Mouse (Mus musculus): ENCODE data around the gene Dgkq. TPM values are rescaled to one million over a fixed set of nuclear protein-coding genes. Genes with fewer than 3 reads are reported as not detected.

Dgkq gene
- 5.9 and 6.0 TPM in 2 replicates for polyA plus RNA-seq (2015; fragmentation: Nextera tagmentation; extraction: Ambion mirVana)

GRCm38 (mm10) chr5:108668977-108669936, at the start of gene Dgkq:
Dgkq (minus strand) TSS chr5:108669672.
- peak within 1 kb of the TSS; percentile 88 for H3K27ac ChIP-seq (replicated peaks)
- 6% methylated on average over 43 of the region's 43 CpGs for WGBS
- H3K4me1 ChIP-seq, result peaks cover 20% of the 10 kb centered on the region
- H3K9me3 ChIP-seq, result no peaks in the 10 kb centered on the region
- H3K4me2 ChIP-seq, result peak within 1 kb of the TSS; percentile 80
- peaks cover 31% of the 10 kb centered on the region for H3K36me3 ChIP-seq
- peak; percentile 67 for ATAC-seq (ENCODE audit: extremely low read depth, insufficient number of reproducible peaks, low FRiP score, low TSS enrichment)
- peak within 1 kb of the TSS; percentile 66 for H3K4me3 ChIP-seq
- H3K9ac ChIP-seq, result peak within 1 kb of the TSS; percentile 87
- peaks cover 12% of the 10 kb centered on the region for H3K27me3 ChIP-seq (replicated peaks)

- Histone ChIP-seq H3K4me3 (no peak overlapping the region), H3K9me3 (no peaks in the 10 kb centered on the region), H3K9ac (no peak overlapping the region), H3K4me2 (no peak overlapping the region), H3K4me1 (peaks cover 33% of the 10 kb centered on the region), H3K27me3 (replicated peaks) (no peaks in the 10 kb centered on the region), H3K36me3 (no peaks in the 10 kb centered on the region), H3K27ac (replicated peaks) (peak overlapping the region; percentile 53; the same call in 1 of the 2 replicates)
- 41% methylated on average over 4 of the region's 4 CpGs for WGBS
- no peak for ATAC-seq (ENCODE audit: extremely low read depth, insufficient number of reproducible peaks, low FRiP score, low TSS enrichment)
Observed at GRCm38 (mm10) chr5:108718051-108718450, 48.6 kb upstream of the Dgkq start.

- Histone ChIP-seq H3K9ac (no peak overlapping the region), H3K27me3 (replicated peaks) (no peaks in the 10 kb centered on the region), H3K4me3 (no peak overlapping the region), H3K4me2 (no peak overlapping the region), H3K4me1 (peaks cover 33% of the 10 kb centered on the region), H3K36me3 (no peaks in the 10 kb centered on the region), H3K27ac (replicated peaks) (no peak overlapping the region), H3K9me3 (no peaks in the 10 kb centered on the region)
- ATAC-seq (ENCODE audit: extremely low read depth, insufficient number of reproducible peaks, low FRiP score, low TSS enrichment), result no peak
- WGBS, result 76% methylated on average over 1 of the region's 1 CpGs
Observed at GRCm38 (mm10) chr5:108715974-108716373, 46.5 kb upstream of the Dgkq start.

GRCm38 (mm10) chr5:108714149-108714548, 44.7 kb upstream of the Dgkq start:
- no peak overlapping the region for H3K4me3 ChIP-seq
- no peak overlapping the region for H3K4me2 ChIP-seq
- 0 out of 2 replicates have a peak overlapping the region, but pooled peaks have one; percentile 14 for H3K9ac ChIP-seq
- H3K4me1 ChIP-seq, result peaks cover 32% of the 10 kb centered on the region
- ATAC-seq (ENCODE audit: extremely low read depth, insufficient number of reproducible peaks, low FRiP score, low TSS enrichment), result no peak
- H3K27me3 ChIP-seq (replicated peaks), result no peaks in the 10 kb centered on the region
- no peaks in the 10 kb centered on the region for H3K9me3 ChIP-seq
- WGBS, result 54% methylated on average over 6 of the region's 6 CpGs
- no peaks in the 10 kb centered on the region for H3K36me3 ChIP-seq
- peak overlapping the region; percentile 65 for H3K27ac ChIP-seq (replicated peaks)

- no peak overlapping the region for H3K9ac ChIP-seq
- H3K4me2 ChIP-seq, result no peak overlapping the region
- peaks cover 33% of the 10 kb centered on the region for H3K4me1 ChIP-seq
- no peak for ATAC-seq (ENCODE audit: extremely low read depth, insufficient number of reproducible peaks, low FRiP score, low TSS enrichment)
- peak overlapping the region; percentile 65 for H3K27ac ChIP-seq (replicated peaks)
- H3K4me3 ChIP-seq, result no peak overlapping the region
- no peaks in the 10 kb centered on the region for H3K9me3 ChIP-seq
- 0 out of 2 replicates have a peak, but pooled peaks cover 1% of the 10 kb centered on the region for H3K36me3 ChIP-seq
- H3K27me3 ChIP-seq (replicated peaks), result no peaks in the 10 kb centered on the region
Observed at GRCm38 (mm10) chr5:108713691-108714090, 44.2 kb upstream of the Dgkq start.

- H3K9me3 ChIP-seq, result no peaks in the 10 kb centered on the region
- H3K9ac ChIP-seq, result no peak overlapping the region
- no peak overlapping the region for H3K4me2 ChIP-seq
- H3K4me3 ChIP-seq, result no peak overlapping the region
- WGBS, result 79% methylated on average over 2 of the region's 2 CpGs
- H3K27ac ChIP-seq (replicated peaks), result peak overlapping the region; percentile 65; the same call in 1 of the 2 replicates
- H3K27me3 ChIP-seq (replicated peaks), result no peaks in the 10 kb centered on the region
- H3K4me1 ChIP-seq, result peaks cover 33% of the 10 kb centered on the region
- no peak for ATAC-seq (ENCODE audit: extremely low read depth, insufficient number of reproducible peaks, low FRiP score, low TSS enrichment)
- H3K36me3 ChIP-seq, result peaks cover 7% of the 10 kb centered on the region; the same call in 1 of the 2 replicates
Observed at GRCm38 (mm10) chr5:108713096-108713495, 43.6 kb upstream of the Dgkq start.

GRCm38 (mm10) chr5:108711968-108712367, 42.5 kb upstream of the Dgkq start:
- ATAC-seq (ENCODE audit: extremely low read depth, insufficient number of reproducible peaks, low FRiP score, low TSS enrichment), result no peak
- Histone ChIP-seq H3K4me1 (peaks cover 27% of the 10 kb centered on the region), H3K4me2 (no peak overlapping the region), H3K27ac (replicated peaks) (no peak overlapping the region), H3K36me3 (peaks cover 17% of the 10 kb centered on the region), H3K9ac (no peak overlapping the region), H3K27me3 (replicated peaks) (no peaks in the 10 kb centered on the region), H3K4me3 (no peak overlapping the region), H3K9me3 (no peaks in the 10 kb centered on the region)
- 69% methylated on average over 4 of the region's 6 CpGs for WGBS

- WGBS, result 37% methylated on average over 6 of the region's 6 CpGs
- H3K4me2 ChIP-seq, result no peak overlapping the region
- H3K36me3 ChIP-seq, result peaks cover 45% of the 10 kb centered on the region
- no peak overlapping the region for H3K4me3 ChIP-seq
- ATAC-seq (ENCODE audit: extremely low read depth, insufficient number of reproducible peaks, low FRiP score, low TSS enrichment), result peak; percentile 47; the same call in 1 of the 2 replicates
- no peak overlapping the region for H3K9ac ChIP-seq
- no peaks in the 10 kb centered on the region for H3K9me3 ChIP-seq
- no peak overlapping the region for H3K27ac ChIP-seq (replicated peaks)
- peaks cover 25% of the 10 kb centered on the region for H3K4me1 ChIP-seq
- no peaks in the 10 kb centered on the region for H3K27me3 ChIP-seq (replicated peaks)
Observed at GRCm38 (mm10) chr5:108708981-108709731, 39.7 kb upstream of the Dgkq start.

GRCm38 (mm10) chr5:108708419-108708818, 38.9 kb upstream of the Dgkq start:
- no peak overlapping the region for H3K4me3 ChIP-seq
- H3K27me3 ChIP-seq (replicated peaks), result no peaks in the 10 kb centered on the region
- no peak overlapping the region for H3K27ac ChIP-seq (replicated peaks)
- H3K4me2 ChIP-seq, result no peak overlapping the region
- 91% methylated on average over 1 of the region's 1 CpGs for WGBS
- no peak for ATAC-seq (ENCODE audit: extremely low read depth, insufficient number of reproducible peaks, low FRiP score, low TSS enrichment)
- peaks cover 27% of the 10 kb centered on the region for H3K4me1 ChIP-seq
- H3K36me3 ChIP-seq, result peaks cover 50% of the 10 kb centered on the region
- no peaks in the 10 kb centered on the region for H3K9me3 ChIP-seq
- H3K9ac ChIP-seq, result no peak overlapping the region

- H3K9ac ChIP-seq, result no peak overlapping the region
Observed at GRCm38 (mm10) chr5:108707758-108708157, 38.3 kb upstream of the Dgkq start.

More at GRCm38 (mm10) chr5:108707758-108708157, 38.3 kb upstream of the Dgkq start:
- no peak for ATAC-seq (ENCODE audit: extremely low read depth, insufficient number of reproducible peaks, low FRiP score, low TSS enrichment)
- no peaks in the 10 kb centered on the region for H3K27me3 ChIP-seq (replicated peaks)
- peaks cover 31% of the 10 kb centered on the region for H3K4me1 ChIP-seq
- H3K9me3 ChIP-seq, result no peaks in the 10 kb centered on the region
- H3K36me3 ChIP-seq, result peaks cover 56% of the 10 kb centered on the region
- H3K4me2 ChIP-seq, result no peak overlapping the region
- WGBS, result 70% methylated on average over 2 of the region's 2 CpGs
- no peak overlapping the region for H3K4me3 ChIP-seq
- no peak overlapping the region for H3K27ac ChIP-seq (replicated peaks)

All from heart, embryonic 13.5 days (tissue).